Mouse (Mus musculus) B cell, adult 2 months (primary cell): ENCODE results near the gene Gpr108.

ENCODE experiments used
- DNase-seq, 2 experiments: peaks; one replicate each; pipeline ENCODE4 v3.0.0; 2022

Gpr108 gene

DNA sequence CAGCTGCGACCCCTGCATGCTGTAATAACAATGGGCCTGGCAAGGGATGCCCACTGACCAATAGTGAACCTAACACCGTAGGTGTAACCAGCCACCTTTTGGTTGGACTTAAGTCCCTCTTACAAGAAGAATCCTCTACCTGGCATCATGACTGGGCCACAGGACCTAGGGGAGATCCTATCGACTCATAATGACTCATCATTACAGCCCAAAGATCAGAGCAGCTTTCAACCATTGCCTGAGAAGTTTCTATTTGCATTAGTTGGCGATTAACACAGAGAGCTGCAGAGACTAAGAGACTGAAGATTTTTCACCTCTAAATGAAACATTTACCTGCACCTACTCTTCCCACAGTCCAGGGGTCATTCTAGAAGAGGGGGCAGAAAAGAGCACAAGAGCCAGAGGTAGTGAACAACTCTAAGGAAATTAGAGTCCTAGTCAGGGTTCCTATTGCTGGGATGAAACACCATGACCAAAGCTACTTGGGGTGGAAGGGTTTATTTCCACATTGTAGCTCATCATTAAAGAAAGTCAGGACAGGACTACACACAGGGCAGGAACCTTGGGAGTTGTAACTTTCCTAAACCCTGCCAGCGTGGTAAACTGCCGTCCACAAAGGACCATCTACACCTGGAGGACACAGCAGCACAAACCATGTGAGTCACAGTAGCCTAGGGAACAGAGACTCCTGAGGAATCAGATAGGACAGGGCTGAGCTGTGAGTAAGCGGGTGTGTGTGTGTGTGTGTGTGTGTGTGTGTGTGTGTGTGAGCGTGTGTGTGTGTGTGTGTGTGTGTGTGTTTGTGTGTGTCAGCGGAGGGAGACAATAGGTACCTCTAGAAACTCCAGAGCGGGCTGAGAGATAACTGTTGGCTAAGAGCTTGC is 46.2 kb downstream of the Gpr108 start:
- no peak for DNase-seq

DNA sequence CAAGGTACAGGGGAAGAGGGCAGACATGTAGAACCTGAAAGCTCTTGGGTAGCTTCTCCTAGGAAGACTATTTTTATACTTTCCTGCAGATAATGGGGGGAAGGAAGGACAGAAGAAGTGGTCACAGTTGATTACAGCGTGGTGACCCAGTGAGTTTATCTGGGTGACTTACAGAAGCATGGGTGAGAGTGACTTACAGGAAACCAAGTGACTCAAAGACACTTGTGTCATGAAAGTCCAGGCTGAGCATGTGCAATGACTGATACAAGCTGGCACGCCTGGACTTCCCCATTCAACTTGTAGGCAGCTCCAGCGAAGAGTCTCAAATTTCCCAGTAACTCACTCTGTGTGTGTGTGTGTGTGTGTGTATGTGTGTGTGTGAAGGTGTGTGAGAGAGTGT is 50.0 kb downstream of the Gpr108 start:
- DNase-seq, result no peak

- DNase-seq, result no peak
Observed at GRCm38 (mm10) chr17:57195326-57196010, 52.8 kb downstream of the Gpr108 start.

DNA sequence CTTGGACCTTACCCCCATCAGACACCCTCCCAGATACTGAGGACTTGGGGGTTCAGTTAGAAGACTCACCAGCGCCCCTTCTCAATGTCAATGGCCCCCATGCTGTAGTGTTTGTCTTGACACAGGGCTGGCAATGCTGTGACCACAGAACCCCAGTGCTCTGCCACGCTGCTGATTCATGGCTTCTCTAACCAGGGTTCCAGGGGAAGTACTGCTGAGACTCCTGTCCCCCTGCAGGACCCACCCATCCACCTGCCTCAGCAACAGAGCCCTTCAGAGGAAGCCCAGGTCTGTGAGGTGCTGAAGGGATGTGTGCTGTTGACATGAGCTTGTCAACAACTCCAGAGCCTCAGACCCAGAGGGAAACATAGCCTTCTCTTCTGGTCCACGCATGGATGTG is 53.5 kb downstream of the Gpr108 start:
- no peak for DNase-seq

DNA sequence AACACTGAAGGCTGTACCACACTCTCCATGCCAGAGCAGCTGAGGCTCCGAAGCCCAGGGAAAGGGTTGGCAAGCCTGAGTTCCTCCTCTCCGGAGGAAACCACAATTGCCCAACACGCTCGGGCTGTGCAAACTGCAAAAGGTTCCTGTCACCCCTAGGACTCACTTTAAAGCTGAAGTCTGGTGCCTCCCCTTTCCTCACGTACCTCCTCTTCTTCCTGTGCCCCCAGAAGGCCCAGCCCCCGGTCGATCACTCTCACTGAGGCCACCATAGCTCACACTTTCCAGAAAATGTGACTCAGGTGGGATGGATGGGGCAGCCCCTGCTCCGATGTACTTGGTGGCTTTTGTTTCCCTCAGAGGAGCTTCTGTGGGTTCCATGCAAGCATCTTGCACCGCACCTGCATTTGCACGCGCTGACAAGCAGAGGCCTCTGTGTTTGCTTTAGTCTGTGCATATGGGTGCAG is 54.2 kb downstream of the Gpr108 start, which contains the start of gene Tnfsf14:
Tnfsf14 (minus strand) TSS at position 137 of the 467 bp plus-strand sequence.
- peak in 1 of 2 experiments; percentile 9 for DNase-seq

- DNase-seq, result no peak
Observed at GRCm38 (mm10) chr17:57188510-57189192, 59.6 kb downstream of the Gpr108 start.

- no peak for DNase-seq
Observed at GRCm38 (mm10) chr17:57185641-57186040, 62.6 kb downstream of the Gpr108 start.
